Mouse (Mus musculus): ENCODE measurements around the gene Rai14. TPM values are rescaled to one million over a fixed set of nuclear protein-coding genes. Genes with fewer than 3 reads are reported as not detected.

Rai14 gene
- total RNA-seq, 4 experiments from 2014 or later: 23.7 to 42.1 (median 28.6) TPM

GRCm38 (mm10) chr15:10720671-10721070 is 6.2 kb upstream of the Rai14 start:
- no peak for DNase-seq

GRCm38 (mm10) chr15:10720188-10720587 is 5.8 kb upstream of the Rai14 start:
- no peak for DNase-seq

GRCm38 (mm10) chr15:10719511-10719910 is 5.1 kb upstream of the Rai14 start:
- no peak for DNase-seq

GRCm38 (mm10) chr15:10718763-10719162 is 4.3 kb upstream of the Rai14 start:
- DNase-seq: no peak

GRCm38 (mm10) chr15:10717284-10717683 is 2.9 kb upstream of the Rai14 start:
- DNase-seq: no peak

- DNase-seq: no peak
Measured at GRCm38 (mm10) chr15:10715966-10716365, 1.5 kb upstream of the Rai14 start.

- peak; percentile 28 for DNase-seq
Measured at GRCm38 (mm10) chr15:10715139-10715505, 698 bp upstream of the Rai14 start.

GRCm38 (mm10) chr15:10713626-10714316 is 653 bp downstream of the Rai14 start:
- no peak for DNase-seq

- DNase-seq: no peak
Measured at GRCm38 (mm10) chr15:10713181-10713625, 1.2 kb downstream of the Rai14 start.

GRCm38 (mm10) chr15:10712288-10712687 is 2.1 kb downstream of the Rai14 start:
- DNase-seq: no peak

- no peak for DNase-seq
Measured at GRCm38 (mm10) chr15:10711231-10711630, 3.2 kb downstream of the Rai14 start.

- no peak for DNase-seq
Measured at GRCm38 (mm10) chr15:10708591-10709272, 5.7 kb downstream of the Rai14 start.

- DNase-seq: no peak
Measured at GRCm38 (mm10) chr15:10707109-10707508, 7.3 kb downstream of the Rai14 start.

- no peak for DNase-seq
Measured at GRCm38 (mm10) chr15:10706414-10706813, 8.0 kb downstream of the Rai14 start.

GRCm38 (mm10) chr15:10705752-10706151 is 8.7 kb downstream of the Rai14 start:
- no peak for DNase-seq

- peak; percentile 42 for DNase-seq
Measured at GRCm38 (mm10) chr15:10704328-10704727, 10.1 kb downstream of the Rai14 start.

- no peak for DNase-seq
Measured at GRCm38 (mm10) chr15:10701571-10701970, 12.9 kb downstream of the Rai14 start.

- no peak for DNase-seq
Measured at GRCm38 (mm10) chr15:10700891-10701466, 13.4 kb downstream of the Rai14 start.

- DNase-seq: no peak
Measured at GRCm38 (mm10) chr15:10696478-10697234, 17.8 kb downstream of the Rai14 start.

- no peak for DNase-seq
Measured at GRCm38 (mm10) chr15:10692627-10693026, 21.8 kb downstream of the Rai14 start.

- no peak for DNase-seq
Measured at GRCm38 (mm10) chr15:10691481-10691880, 22.9 kb downstream of the Rai14 start.

- DNase-seq: no peak
Measured at GRCm38 (mm10) chr15:10690973-10691372, 23.5 kb downstream of the Rai14 start.

GRCm38 (mm10) chr15:10690219-10690618 is 24.2 kb downstream of the Rai14 start:
- no peak for DNase-seq

All from adrenal gland, adult 8-10 months (tissue).